Mouse (Mus musculus) liver, adult 2 months (tissue): ENCODE results near the gene Mus81.

Source experiments
- CTCF ChIP-seq: fragments of 200-500 bp; IDR thresholded peaks from 2 replicates; pipeline ENCODE4 v1.5.1; 2011; ENCODE audit warnings: low read depth, low read length, control low read depth
- POLR2A ChIP-seq: fragments of 200-500 bp; IDR thresholded peaks from 2 replicates; pipeline ENCODE4 v1.6.1; 2011; ENCODE audit warnings: low read length, control low read depth; ENCODE audit not compliant: insufficient read depth; ENCODE audit errors: extremely low read depth

DNA sequence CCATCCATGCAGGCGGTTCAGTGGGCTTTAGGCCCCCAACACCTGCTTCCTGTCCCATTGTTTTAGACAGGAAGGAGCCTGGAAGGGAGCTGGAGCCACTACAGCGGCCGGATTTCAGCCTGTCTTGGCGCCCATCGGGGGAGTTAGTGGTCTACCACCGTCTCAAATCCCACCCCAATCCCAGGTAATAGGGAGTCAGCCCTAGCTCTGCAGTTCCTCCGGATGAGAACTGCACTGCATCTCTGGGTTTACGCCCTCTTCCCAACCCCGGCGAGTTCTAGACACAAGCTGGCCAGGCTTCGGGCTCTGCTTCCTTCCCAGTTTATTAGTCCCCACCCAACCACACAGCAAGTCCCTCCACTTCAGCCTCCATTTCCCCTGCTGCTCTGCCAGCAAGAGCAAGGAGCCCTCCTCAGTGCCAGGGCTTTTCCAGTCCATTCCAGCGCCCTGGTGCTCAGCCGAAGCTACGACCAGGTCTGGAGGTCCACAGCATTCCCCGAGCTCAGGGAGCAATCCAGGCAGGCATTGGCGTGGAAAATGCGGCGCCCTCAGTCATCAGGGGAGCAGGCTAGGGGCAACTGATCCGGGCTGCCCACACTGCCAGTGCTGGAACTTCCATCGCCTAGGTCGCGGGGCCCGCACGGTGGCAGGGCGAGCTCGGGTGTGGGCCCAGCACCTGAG is 31.8 kb downstream of the Mus81 start:
- TF ChIP-seq CTCF, result no peak
- TF ChIP-seq POLR2A, result no peak
